Mouse (Mus musculus): Measurements from ENCODE around the gene Tspo2. TPM values are rescaled to one million over a fixed set of nuclear protein-coding genes. Genes with fewer than 3 reads are reported as not detected.

Tspo2 gene
- polyA plus RNA-seq, 1 experiment: 0.29 TPM

- Histone ChIP-seq H3K27ac (ENCODE audit: insufficient read depth, low read length) (no peak overlapping the region), H3K4me3 (ENCODE audit: insufficient read depth, low read length) (no peak overlapping the region), H3K4me1 (ENCODE audit: control insufficient read depth, insufficient read depth, low read length) (no peaks in the 10 kb centered on the region)
- TF ChIP-seq CTCF (IDR thresholded peaks at IDR 0.05; ENCODE audit: extremely low read depth, insufficient read depth, low read length) (no peak), POLR2A (IDR thresholded peaks at IDR 0.05; ENCODE audit: extremely low read depth, insufficient read depth, low read length) (no peak)
These were observed 49.6 kb downstream of the Tspo2 start for GRCm38 (mm10) chr17:48401710-48402109.

Other genes starting within 250 kb of the Tspo2 start
- gene Trem1, start 218.8 kb downstream of the Tspo2 start, polyA plus RNA-seq (2012; rRNA removed): 0.04 TPM in 1 of 2 replicates, not detected in the other
- gene Trem3, start 203.7 kb downstream of the Tspo2 start, polyA plus RNA-seq (2012; rRNA removed): 0.30 and 0.38 TPM in 2 replicates
- gene Treml4, start 187.2 kb downstream of the Tspo2 start, polyA plus RNA-seq (2012; rRNA removed): 0.38 and 0.55 TPM in 2 replicates
- gene Treml2, start 152.0 kb downstream of the Tspo2 start, polyA plus RNA-seq (2012; rRNA removed): 0.30 and 0.31 TPM in 2 replicates
- gene B430306N03Rik, start 135.4 kb downstream of the Tspo2 start, polyA plus RNA-seq (2012; rRNA removed): 0.08 and 0.17 TPM in 2 replicates
- gene Trem2, start 105.1 kb downstream of the Tspo2 start, polyA plus RNA-seq (2012; rRNA removed): 40.0 and 40.5 TPM in 2 replicates
- gene Treml1, start 91.6 kb downstream of the Tspo2 start, polyA plus RNA-seq (2012; rRNA removed): 0.11 and 0.38 TPM in 2 replicates
- 26.1 and 26.5 TPM in 2 replicates for gene Nfya, start 41.6 kb downstream of the Tspo2 start, polyA plus RNA-seq (2012; rRNA removed)
- gene Oard1, start 41.5 kb downstream of the Tspo2 start, polyA plus RNA-seq (2012; rRNA removed): 19.9 and 21.7 TPM in 2 replicates
- gene Apobec2, start 18.6 kb downstream of the Tspo2 start, polyA plus RNA-seq (2012; rRNA removed): 0.09 and 0.13 TPM in 2 replicates
- gene Unc5cl, start 3.4 kb upstream of the Tspo2 start, polyA plus RNA-seq (2012; rRNA removed): 0.21 and 0.23 TPM in 2 replicates

All from cortical plate, adult 2 months (tissue).